Mouse (Mus musculus): ENCODE measurements at regions not wholly inside any gene's neighbourhood (a gene's known extent, or its start where the extent isn't known, plus 50 kb on each side); places are given as distances from the start of the nearest gene placed in this dataset.

GRCm38 (mm10) chr16:37440628-37441164, 55.9 kb upstream of the Stxbp5l start:
- no peak overlapping the region for H3K4me3 ChIP-seq (ENCODE audit: low read length)
- H3K4me2 ChIP-seq (ENCODE audit: low read depth, low read length): no peak overlapping the region
- ATAC-seq (peak; percentile 58; the same call in 1 of the 2 replicates), DNase-seq (ENCODE audit: low spot score) (peak; percentile 51)
- no peaks in the 10 kb centered on the region for H3K36me3 ChIP-seq (ENCODE audit: insufficient read depth, low read length)
- H3K4me1 ChIP-seq (ENCODE audit: insufficient read depth, low read length): peaks cover 3% of the 10 kb centered on the region; the same call in 1 of the 2 replicates
- no peaks in the 10 kb centered on the region for H3K9me3 ChIP-seq (ENCODE audit: low read length)
- H3K9ac ChIP-seq (replicated peaks; ENCODE audit: low read length): no peak overlapping the region
- no peaks in the 10 kb centered on the region for H3K27me3 ChIP-seq (ENCODE audit: insufficient read depth, low read length)
- 64% methylated on average over 14 of the region's 14 CpGs for WGBS
- TF ChIP-seq CTCF (IDR thresholded peaks at IDR 0.05; ENCODE audit: low read depth): no peak
- H3K27ac ChIP-seq: no peak overlapping the region; the same call in 1 of the 2 replicates
